Mouse (Mus musculus): ENCODE data around the gene Pfkm.

Gene Pfkm

GRCm38 (mm10) chr15:98092372-98093120 lies at the start of gene Pfkm:
Gene Pfkm, plus strand, starts transcription at chr15:98092589.
- peak; percentile 44 for DNase-seq (ENCODE audit: low spot score)

DNA sequence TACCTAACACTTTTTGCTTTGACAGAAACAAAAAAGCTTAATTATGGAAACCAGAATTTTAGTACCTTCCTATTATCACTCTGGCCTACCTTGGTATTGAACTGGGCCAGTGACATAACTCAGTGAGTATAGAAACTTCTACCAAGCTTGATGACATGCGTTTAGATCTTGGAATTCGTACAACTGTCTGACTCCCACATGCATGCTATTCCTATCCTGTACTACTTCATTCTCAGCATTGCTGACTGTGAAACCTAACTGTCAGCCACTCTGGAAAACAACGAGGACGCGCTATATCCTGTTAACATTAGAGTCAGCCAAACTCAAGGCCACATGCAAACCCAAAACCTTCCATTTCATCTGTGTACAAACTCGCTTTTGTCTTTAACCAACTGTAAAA lies 48.4 kb upstream of the Pfkm start:
- DNase-seq (ENCODE audit: low spot score): no peak

DNA sequence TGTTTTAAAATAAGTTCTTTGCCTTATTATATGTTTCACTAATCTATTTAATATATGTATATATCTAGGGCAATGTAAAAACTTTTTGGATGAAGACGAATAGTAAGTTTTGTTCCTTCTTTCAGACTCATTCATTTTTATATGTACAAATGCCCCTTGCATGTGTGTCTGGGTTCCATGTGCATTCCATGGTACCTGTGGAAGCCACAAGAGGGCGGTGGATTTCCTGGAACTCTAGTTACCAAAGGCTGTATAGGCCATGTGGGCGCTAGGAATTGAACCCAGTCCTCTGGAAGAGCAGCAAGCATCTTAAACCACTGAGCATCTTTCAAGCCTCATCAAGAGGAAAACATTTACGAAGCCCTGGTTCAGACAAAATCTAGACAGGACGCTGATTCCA lies 48.0 kb upstream of the Pfkm start:
- DNase-seq (ENCODE audit: low spot score): no peak

GRCm38 (mm10) chr15:98048918-98049700 lies 43.3 kb upstream of the Pfkm start:
- no peak for DNase-seq (ENCODE audit: low spot score)

DNA sequence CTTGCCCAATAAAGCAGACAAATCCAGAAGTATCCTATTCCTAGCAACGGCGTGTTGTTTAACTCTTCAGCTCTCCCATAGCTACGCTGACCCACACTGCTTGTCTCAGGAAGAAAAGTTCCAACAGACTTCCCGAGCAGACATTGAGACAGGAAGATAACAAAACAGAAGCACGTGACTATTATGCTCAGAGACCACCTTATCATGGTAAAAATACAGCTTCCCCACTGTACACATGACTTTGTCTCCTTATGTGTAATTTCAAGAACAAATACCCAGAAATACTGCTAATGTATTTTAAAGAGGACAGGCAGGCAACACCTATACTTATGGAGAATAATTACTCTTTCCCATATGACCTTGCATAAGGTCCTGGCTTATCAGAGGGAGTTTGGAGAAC lies 40.7 kb upstream of the Pfkm start:
- DNase-seq (ENCODE audit: low spot score): no peak

GRCm38 (mm10) chr15:98055246-98055645 lies 37.1 kb upstream of the Pfkm start:
- DNase-seq (ENCODE audit: low spot score): peak; percentile 27

DNA sequence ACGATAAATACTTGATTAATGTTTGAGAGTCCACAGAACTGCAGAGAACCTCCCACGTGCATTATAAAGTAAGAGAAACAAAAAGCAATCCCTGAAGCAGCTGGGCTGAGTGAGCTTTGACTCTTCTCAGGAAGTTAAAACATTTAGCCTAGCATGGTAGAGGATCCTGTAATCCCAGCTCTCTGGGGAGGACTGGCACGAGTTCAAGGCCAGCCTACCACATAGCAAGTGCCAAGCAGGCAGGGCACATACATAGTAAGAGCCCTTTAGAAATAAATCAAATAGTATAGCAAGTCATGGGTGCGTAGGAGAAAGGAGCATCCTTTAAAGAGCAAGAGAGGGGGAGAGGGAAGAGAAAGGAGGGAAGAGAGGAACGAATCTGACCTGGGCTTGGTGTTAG lies 26.5 kb upstream of the Pfkm start:
- no peak for DNase-seq (ENCODE audit: low spot score)

DNA sequence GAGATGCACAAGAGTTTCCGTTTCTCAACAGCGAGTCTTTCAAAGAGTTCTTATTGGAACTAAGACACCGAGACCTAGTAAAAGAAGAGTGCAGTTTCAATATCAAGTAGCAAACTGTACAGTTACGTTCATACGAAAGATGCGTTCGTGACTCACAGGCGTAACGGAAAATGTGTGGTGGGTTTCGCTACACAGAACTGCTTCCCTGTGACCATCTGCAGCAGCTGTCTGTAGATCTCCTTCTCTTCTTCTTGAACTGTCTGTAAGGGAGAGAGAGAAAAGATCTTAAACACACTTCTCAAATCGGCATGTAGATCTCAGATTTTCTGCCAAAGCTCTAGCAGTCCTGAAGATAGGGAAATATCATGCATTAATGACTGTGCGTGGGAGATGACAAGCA lies 25.8 kb upstream of the Pfkm start:
- DNase-seq (ENCODE audit: low spot score): no peak

GRCm38 (mm10) chr15:98067492-98067891 lies 24.9 kb upstream of the Pfkm start:
- no peak for DNase-seq (ENCODE audit: low spot score)

DNA sequence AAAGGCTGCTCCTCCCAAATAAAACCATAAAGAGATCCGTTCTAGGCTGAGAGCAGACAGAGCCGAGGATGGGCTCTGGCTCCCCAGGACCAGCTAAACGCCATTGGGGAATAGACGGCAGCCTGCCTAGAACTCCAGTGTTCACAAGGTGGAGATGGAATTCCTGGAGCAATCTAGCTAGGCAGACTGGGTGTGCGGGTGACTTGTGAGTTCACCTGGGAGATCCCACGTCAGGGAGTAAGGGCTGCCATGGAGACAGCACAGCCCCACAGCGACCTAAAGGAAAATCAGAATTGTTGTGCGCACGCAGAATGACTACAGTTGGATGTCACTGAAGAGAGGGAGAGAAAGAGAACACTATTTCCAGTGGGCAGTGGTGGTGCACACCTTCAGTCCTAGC lies 23.9 kb upstream of the Pfkm start:
- no peak for DNase-seq (ENCODE audit: low spot score)

GRCm38 (mm10) chr15:98069566-98070245 lies 22.7 kb upstream of the Pfkm start:
- no peak for DNase-seq (ENCODE audit: low spot score)

DNA sequence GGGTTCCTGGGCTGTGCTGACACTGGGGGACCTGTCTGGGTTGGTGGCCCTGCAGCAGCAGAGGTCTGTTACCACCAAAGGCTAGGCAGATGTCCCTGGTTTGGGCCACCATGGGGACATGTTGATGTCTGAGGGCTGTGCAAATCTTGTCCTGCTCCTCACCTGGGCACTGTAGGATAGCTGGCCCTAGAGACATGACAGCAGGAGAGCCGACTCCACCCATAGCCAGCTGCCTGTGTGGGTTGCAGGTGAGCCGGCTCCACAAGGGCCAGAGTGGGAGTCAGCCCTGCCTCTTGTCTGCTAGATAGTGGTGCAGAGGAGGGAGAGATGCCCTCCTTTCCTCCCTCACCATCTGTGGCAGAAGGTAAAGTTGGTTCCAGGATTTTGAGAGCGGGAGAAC lies 22.0 kb upstream of the Pfkm start:
- DNase-seq (ENCODE audit: low spot score): no peak

- DNase-seq (ENCODE audit: low spot score): no peak
Observed at GRCm38 (mm10) chr15:98074521-98074920, 17.9 kb upstream of the Pfkm start.

DNA sequence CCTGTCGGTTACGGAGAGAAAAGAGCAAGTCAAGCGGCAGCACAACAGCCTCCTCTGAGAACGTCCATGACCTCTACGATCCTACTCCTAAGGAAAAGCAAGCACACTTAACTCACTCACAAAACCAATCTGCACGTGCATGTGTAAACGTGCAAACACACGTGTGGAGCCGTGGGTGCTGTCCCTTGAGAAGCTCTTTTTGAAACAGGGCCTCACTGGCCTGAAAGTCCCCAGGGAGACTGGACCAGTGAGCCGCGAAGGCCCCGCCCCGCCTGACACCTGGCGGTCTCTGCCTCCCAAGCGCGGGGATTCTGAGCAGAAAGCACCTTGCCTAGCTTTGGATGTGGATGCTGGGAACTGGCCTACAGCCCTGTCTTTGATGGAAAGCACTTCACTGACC lies 17.4 kb upstream of the Pfkm start:
- no peak for DNase-seq (ENCODE audit: low spot score)

- DNase-seq (ENCODE audit: low spot score): no peak
Observed at GRCm38 (mm10) chr15:98076901-98077300, 15.5 kb upstream of the Pfkm start.

DNA sequence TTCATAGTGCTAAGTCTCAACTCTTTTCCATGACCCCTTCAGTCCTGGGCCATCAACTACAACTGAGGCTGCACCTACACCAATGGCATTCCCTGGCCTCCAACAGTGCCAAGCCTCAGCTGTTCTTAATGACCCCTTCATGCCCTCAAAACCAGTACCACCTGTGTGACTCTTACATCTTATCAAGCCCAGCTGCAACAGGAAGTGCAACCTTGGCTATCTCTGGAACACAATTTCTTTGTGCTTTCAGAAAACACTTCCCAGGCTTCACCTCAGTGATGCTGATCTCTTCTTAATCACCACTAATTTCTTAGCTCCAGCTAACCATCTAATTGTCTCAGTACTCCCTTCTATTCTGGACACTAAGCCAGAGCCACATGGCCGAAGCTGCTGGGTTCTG lies 3.5 kb upstream of the Pfkm start:
- DNase-seq (ENCODE audit: low spot score): no peak

DNA sequence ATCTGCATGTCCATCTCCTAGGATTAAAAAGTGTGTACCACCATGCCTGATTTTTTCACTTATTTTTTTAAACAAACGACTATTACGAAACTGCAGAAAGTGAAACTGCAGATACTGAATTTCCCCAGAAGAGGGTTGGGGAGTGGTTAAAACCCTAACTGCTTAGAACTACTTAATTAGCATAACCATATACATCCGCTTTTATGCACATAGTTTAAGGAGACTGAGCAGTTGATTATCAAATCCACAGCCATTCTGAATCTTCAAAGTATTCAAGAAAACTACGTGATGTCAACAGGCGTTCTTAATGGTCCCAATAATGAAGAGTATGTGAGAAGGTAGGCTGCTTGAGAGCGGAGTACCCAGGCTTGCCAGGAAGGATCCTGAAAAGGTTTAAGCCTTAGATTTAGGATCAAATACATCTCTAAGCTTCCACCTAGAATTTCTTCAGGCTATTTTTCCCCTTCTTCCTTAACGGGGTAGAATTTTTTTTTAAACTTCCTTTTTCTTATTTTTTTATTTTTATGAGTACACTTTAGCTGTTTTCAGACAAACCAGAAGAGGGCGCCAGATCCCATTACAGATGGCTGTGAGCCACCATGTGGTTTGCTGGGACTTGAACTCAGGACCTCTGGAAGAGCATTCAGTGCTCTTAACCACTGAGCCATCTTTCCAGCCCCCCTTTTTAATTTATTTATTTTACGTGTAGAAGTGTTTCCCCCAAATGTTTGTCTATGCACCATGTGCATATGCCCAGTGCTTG lies 2.8 kb upstream of the Pfkm start:
- no peak for DNase-seq (ENCODE audit: low spot score)

DNA sequence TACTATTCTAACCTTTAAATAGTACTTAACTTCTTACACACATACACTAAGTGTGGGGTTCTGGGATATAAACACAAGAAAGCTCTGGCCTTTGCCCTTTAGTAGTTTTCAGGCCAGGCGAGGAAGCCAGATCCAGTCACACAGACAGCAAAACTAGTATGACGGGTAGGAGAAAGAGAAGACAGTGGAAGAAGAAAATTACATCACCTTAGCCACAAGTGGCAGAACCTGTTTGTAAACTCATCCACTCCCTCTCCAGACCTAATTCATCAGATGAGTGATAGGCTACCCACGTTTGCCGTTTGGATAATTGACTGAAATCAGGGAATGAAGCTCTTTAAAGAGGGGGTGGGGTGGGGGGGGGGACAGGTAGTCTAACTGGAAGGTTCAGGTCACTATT lies 548 bp upstream of the Pfkm start:
- DNase-seq (ENCODE audit: low spot score): no peak

- DNase-seq (ENCODE audit: low spot score): peak; percentile 84
Observed at GRCm38 (mm10) chr15:98093121-98094011, 977 bp downstream of the Pfkm start, which contains the start of gene Senp1. Gene Senp1, minus strand, starts transcription at chr15:98093744.

GRCm38 (mm10) chr15:98094905-98095304 lies 2.5 kb downstream of the Pfkm start:
- DNase-seq (ENCODE audit: low spot score): no peak

GRCm38 (mm10) chr15:98096957-98097356 lies 4.6 kb downstream of the Pfkm start:
- DNase-seq (ENCODE audit: low spot score): no peak
